Mouse (Mus musculus) testis, adult 2 months (tissue): ENCODE data around the gene Rps15.

Experiments used
- CTCF ChIP-seq: fragments of 200-500 bp; IDR thresholded peaks from 2 replicates; pipeline ENCODE4 v1.5.1; 2012; ENCODE audit warnings: low read depth, mild to moderate bottlenecking, inconsistent platforms, low read length, moderate library complexity; ENCODE audit not compliant: control insufficient read depth, insufficient read depth, insufficient replicate concordance
- POLR2A ChIP-seq: fragments of 200-500 bp; IDR thresholded peaks from 2 replicates; pipeline ENCODE4 v1.6.1; 2012; ENCODE audit warnings: low read depth, mild to moderate bottlenecking, inconsistent platforms, low read length, moderate library complexity; ENCODE audit not compliant: control insufficient read depth

GRCm38 (mm10) chr10:80316359-80316781 lies 24.1 kb downstream of the Rps15 start:
- no peak for TF ChIP-seq CTCF
- TF ChIP-seq POLR2A: no peak
